Mouse (Mus musculus) left cerebral cortex, adult 9 months (tissue): ENCODE data around the gene Tm7sf2.

ENCODE experiments used
- DNase-seq, 2 experiments: peaks; one replicate each; pipeline ENCODE4 v3.0.0; 2022; ENCODE audit warnings: low spot score in 2 of 2

The Tm7sf2 gene

GRCm38 (mm10) chr19:6067724-6068415 is at the start of gene Tm7sf2:
Gene Tm7sf2 (minus strand): TSS chr19:6068373.
- peak in 1 of 2 experiments; percentile 86 for DNase-seq

GRCm38 (mm10) chr19:6117346-6117985 is 49.3 kb upstream of the Tm7sf2 start:
- no peak for DNase-seq

- no peak for DNase-seq
Observed at GRCm38 (mm10) chr19:6116113-6116850, 48.1 kb upstream of the Tm7sf2 start.

GRCm38 (mm10) chr19:6113116-6113515 is 44.9 kb upstream of the Tm7sf2 start:
- no peak for DNase-seq

- no peak for DNase-seq
Observed at GRCm38 (mm10) chr19:6105586-6105985, 37.4 kb upstream of the Tm7sf2 start, which contains the start of gene Naaladl1. Gene Naaladl1 (plus strand): TSS chr19:6105782.

- DNase-seq, result no peak
Observed at GRCm38 (mm10) chr19:6104476-6104875, 36.3 kb upstream of the Tm7sf2 start.

- DNase-seq, result no peak
Observed at GRCm38 (mm10) chr19:6102169-6102853, 34.1 kb upstream of the Tm7sf2 start.

GRCm38 (mm10) chr19:6101186-6101585 is 33.0 kb upstream of the Tm7sf2 start:
- no peak for DNase-seq

- no peak for DNase-seq
Observed at GRCm38 (mm10) chr19:6097847-6098246, 29.7 kb upstream of the Tm7sf2 start.

GRCm38 (mm10) chr19:6094119-6094518 is 25.9 kb upstream of the Tm7sf2 start, which contains the start of gene AC131692.1:
Gene AC131692.1 (plus strand): TSS chr19:6094419.
- DNase-seq, result no peak

GRCm38 (mm10) chr19:6088841-6089240 is 20.7 kb upstream of the Tm7sf2 start:
- DNase-seq, result no peak

GRCm38 (mm10) chr19:6085417-6085879 is 17.3 kb upstream of the Tm7sf2 start:
- no peak for DNase-seq

- DNase-seq, result peak; percentile 94 to 97
Observed at GRCm38 (mm10) chr19:6084478-6085248, 16.5 kb upstream of the Tm7sf2 start, which contains the start of the genes Zfpl1 and Cdca5. Gene Zfpl1 (minus strand): TSS chr19:6084956. Gene Cdca5 (plus strand): TSS chr19:6084983.

GRCm38 (mm10) chr19:6082156-6082555 is 14.0 kb upstream of the Tm7sf2 start, which contains the start of gene Gm28374:
Gene Gm28374 (minus strand): TSS chr19:6082256.
- DNase-seq, result no peak

GRCm38 (mm10) chr19:6079983-6080480 is 11.9 kb upstream of the Tm7sf2 start, which contains the start of gene Tmem262:
Gene Tmem262 (plus strand): TSS chr19:6080033.
- DNase-seq, result no peak

GRCm38 (mm10) chr19:6076564-6077393 is 8.6 kb upstream of the Tm7sf2 start, which contains the start of gene Vps51:
Gene Vps51 (minus strand): TSS chr19:6077231.
- peak in 1 of 2 experiments; percentile 92 for DNase-seq

- no peak for DNase-seq
Observed at GRCm38 (mm10) chr19:6073889-6074288, 5.7 kb upstream of the Tm7sf2 start.

GRCm38 (mm10) chr19:6071261-6071660 is 3.1 kb upstream of the Tm7sf2 start:
- DNase-seq, result no peak

- no peak for DNase-seq
Observed at GRCm38 (mm10) chr19:6070571-6071250, 2.5 kb upstream of the Tm7sf2 start.
